Mouse (Mus musculus) embryonic facial prominence, embryonic 14.5 days (tissue): ENCODE results near the gene Crygn. TPM values are rescaled to one million over a fixed set of nuclear protein-coding genes. Genes with fewer than 3 reads are reported as not detected.

Source experiments
- ATAC-seq: fragments of 200-750 bp; cut with Nextera tagmentation; 2 replicates; pipeline ENCODE4 v1.8.0; 2017; ENCODE audit warnings: low read depth, moderate number of reproducible peaks, moderate TSS enrichment
- DNase-seq: peaks from one replicate; pipeline ENCODE4 v3.0.0-alpha.2; 2015; ENCODE audit warnings: low spot score
- H3K27ac ChIP-seq: fragments of 300-500 bp; sonication (generic); replicated peaks from 2 replicates; pipeline ENCODE4 v1.5.1; 2014; ENCODE audit warnings: low read depth, mild to moderate bottlenecking, low read length, moderate library complexity
- H3K27me3 ChIP-seq: fragments of 300-500 bp; sonication (generic); replicated peaks from 2 replicates; pipeline ENCODE4 v1.6.1; 2014; ENCODE audit warnings: low read length; ENCODE audit not compliant: control insufficient read depth, insufficient read depth
- H3K36me3 ChIP-seq: fragments of 300-500 bp; sonication (generic); 2 replicates; pipeline ENCODE4 v1.6.1; 2014; ENCODE audit warnings: low read length, mixed read lengths; ENCODE audit not compliant: control insufficient read depth, insufficient read depth
- H3K4me1 ChIP-seq: fragments of 300-500 bp; sonication (generic); 2 replicates; pipeline ENCODE4 v1.6.1; 2014; ENCODE audit warnings: antibody characterized with exemption, low read length; ENCODE audit not compliant: control insufficient read depth, insufficient read depth
- H3K4me2 ChIP-seq: fragments of 300-500 bp; sonication (generic); 2 replicates; pipeline ENCODE4 v1.6.1; 2014; ENCODE audit warnings: low read depth, mild to moderate bottlenecking, low read length, moderate library complexity, mixed read lengths
- H3K4me3 ChIP-seq: fragments of 300-500 bp; sonication (generic); 2 replicates; pipeline ENCODE4 v1.5.1; 2014; ENCODE audit warnings: low read depth, mild to moderate bottlenecking, low read length
- H3K9ac ChIP-seq: fragments of 300-500 bp; sonication (generic); 2 replicates; pipeline ENCODE4 v1.6.1; 2014; ENCODE audit warnings: low read depth, mild to moderate bottlenecking, low read length, moderate library complexity, mixed read lengths
- H3K9me3 ChIP-seq: fragments of 300-500 bp; sonication (generic); 2 replicates; pipeline ENCODE4 v1.6.1; 2016; ENCODE audit warnings: low read length; ENCODE audit not compliant: control insufficient read depth
- WGBS: fragments of 180-500 bp; shearing (Covaris S2); extraction: QIAGEN DNeasy Blood & Tissue Kit; methylation state at CpG from one replicate; pipeline ENCODE4 v1.1.7; 2014; 5-methylcytosine and 5-hydroxymethylcytosine counted together
- polyA plus RNA-seq: library from polyadenylated mRNA; unstranded; fragments of >200 nt; fragmentation: Nextera tagmentation; extraction: Ambion mirVana; gene quantifications from 2 replicates; pipeline ENCODE4 v1.2.1, GENCODE M21; 2014

The Crygn gene
- polyA plus RNA-seq, 1 experiment from 2014 or later: not detected

DNA sequence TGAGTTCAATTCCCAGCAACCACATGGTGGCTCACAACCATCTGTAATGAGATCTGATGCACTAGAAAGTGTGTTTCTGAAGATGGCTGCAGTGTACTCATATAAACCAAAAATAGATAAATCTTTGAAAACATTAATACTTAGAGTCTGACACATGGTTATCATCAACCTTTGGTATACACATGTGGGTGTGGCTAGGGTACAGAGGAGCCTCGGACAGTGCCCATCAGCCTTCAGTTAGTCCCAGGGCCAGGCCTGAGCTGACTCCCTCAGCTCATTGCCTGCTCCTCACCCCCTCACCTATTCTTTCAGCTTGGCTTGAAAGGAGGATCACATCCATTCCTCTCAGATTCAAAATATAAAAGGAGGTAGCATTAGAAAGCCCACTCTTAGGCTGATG, 19.3 kb downstream of the Crygn start:
- Histone ChIP-seq H3K4me1 (peaks cover 17% of the 10 kb centered on the region), H3K36me3 (no peaks in the 10 kb centered on the region), H3K4me3 (no peak overlapping the region), H3K4me2 (no peak overlapping the region), H3K27me3 (no peaks in the 10 kb centered on the region), H3K9me3 (no peaks in the 10 kb centered on the region), H3K9ac (no peak overlapping the region), H3K27ac (no peak overlapping the region)
- 68% methylated on average over 1 of the region's 1 CpGs for WGBS
- ATAC-seq: no peak
- no peak for DNase-seq

DNA sequence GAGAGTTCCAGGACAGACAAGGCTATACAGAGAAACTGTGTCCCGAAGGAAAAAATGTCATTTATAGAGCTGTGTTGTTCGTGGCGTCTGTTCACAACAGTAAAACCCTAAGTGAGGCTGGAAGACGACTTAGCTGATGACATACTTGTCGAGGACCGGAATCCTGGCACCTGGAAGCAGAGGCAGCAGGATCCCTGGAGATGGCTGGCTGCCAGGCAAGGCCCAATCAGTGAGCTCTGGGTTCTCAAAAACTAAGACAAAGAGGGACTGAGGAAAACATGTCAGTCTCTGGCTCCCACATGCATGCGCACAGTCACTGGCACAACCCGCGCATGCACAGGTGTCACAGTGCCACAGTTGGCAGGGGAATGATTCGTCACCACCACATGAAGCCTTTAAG, 20.2 kb downstream of the Crygn start:
- no peak for ATAC-seq
- Histone ChIP-seq H3K36me3 (no peaks in the 10 kb centered on the region), H3K27ac (no peak overlapping the region), H3K4me3 (no peak overlapping the region), H3K4me1 (peaks cover 26% of the 10 kb centered on the region), H3K9ac (no peak overlapping the region), H3K9me3 (no peaks in the 10 kb centered on the region), H3K27me3 (no peaks in the 10 kb centered on the region), H3K4me2 (no peak overlapping the region)
- no peak for DNase-seq
- WGBS: 88% methylated on average over 10 of the region's 10 CpGs

DNA sequence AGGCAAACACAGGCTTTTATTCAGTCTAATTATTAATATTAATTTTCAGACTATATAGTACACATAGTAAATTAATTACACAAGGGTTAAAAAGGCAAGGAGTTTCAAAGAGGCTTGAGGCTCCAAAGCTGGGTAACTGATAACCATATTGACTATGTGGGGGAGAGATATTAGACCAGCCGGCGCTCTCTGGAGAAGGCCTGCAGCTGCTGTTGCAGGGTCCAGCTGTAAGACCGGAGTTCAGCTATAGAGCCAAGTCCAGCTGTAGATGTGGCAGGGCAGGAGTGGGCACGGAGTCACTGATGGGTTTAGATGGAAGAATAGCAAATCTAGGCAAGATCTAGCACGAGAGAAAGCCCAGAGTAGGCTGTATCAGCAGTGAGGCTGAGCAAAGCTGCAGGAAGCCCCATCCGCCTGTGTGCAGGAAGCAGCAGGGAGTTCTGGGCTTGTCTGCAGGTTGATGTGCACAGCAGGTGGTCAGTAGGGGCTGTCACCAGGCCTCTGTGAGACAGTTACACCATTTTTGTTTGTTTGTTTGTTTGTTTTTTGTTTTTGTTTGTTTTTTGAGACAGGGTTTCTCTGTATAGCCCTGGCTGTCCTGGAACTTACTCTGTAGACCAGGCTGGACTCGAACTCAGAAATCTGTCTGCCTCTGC, 23.9 kb downstream of the Crygn start:
- ATAC-seq (no peak), DNase-seq (no peak)
- H3K36me3 ChIP-seq: no peaks in the 10 kb centered on the region
- no peak overlapping the region for H3K9ac ChIP-seq
- H3K27ac ChIP-seq: peak overlapping the region; percentile 56; the same call in 1 of the 2 replicates
- H3K4me3 ChIP-seq: no peak overlapping the region
- H3K27me3 ChIP-seq: no peaks in the 10 kb centered on the region
- no peaks in the 10 kb centered on the region for H3K9me3 ChIP-seq
- 55% methylated on average over 7 of the region's 7 CpGs for WGBS
- peaks cover 19% of the 10 kb centered on the region for H3K4me1 ChIP-seq
- H3K4me2 ChIP-seq: no peak overlapping the region

DNA sequence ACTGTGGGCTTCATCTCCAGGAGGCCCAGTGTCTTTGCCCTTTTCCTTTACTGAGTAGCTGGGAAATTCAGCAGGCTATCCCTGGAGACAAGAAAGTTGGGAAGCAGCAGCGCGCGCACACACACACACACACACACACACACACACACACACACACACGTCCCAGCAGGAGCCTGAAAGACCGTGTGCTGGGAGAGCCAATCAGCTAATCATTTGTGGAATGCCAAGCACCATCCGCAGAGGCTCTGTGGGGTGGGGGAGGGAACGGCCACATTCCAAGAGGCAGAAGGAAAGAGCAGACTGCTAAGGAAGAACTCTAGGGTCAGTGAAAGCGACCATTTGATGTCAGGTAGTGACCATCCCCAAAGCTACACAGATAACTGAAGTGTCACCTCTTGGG, 24.7 kb downstream of the Crygn start:
- ATAC-seq (peak; percentile 66), DNase-seq (peak; percentile 87)
- 0 out of 2 replicates have a peak overlapping the region, but pooled peaks have one; percentile 2 for H3K4me2 ChIP-seq
- no peaks in the 10 kb centered on the region for H3K36me3 ChIP-seq
- no peak overlapping the region for H3K4me3 ChIP-seq
- no peak overlapping the region for H3K9ac ChIP-seq
- H3K27ac ChIP-seq: peak overlapping the region; percentile 56
- H3K4me1 ChIP-seq: peaks cover 19% of the 10 kb centered on the region
- H3K27me3 ChIP-seq: no peaks in the 10 kb centered on the region
- 4% methylated on average over 8 of the region's 8 CpGs for WGBS
- no peaks in the 10 kb centered on the region for H3K9me3 ChIP-seq

DNA sequence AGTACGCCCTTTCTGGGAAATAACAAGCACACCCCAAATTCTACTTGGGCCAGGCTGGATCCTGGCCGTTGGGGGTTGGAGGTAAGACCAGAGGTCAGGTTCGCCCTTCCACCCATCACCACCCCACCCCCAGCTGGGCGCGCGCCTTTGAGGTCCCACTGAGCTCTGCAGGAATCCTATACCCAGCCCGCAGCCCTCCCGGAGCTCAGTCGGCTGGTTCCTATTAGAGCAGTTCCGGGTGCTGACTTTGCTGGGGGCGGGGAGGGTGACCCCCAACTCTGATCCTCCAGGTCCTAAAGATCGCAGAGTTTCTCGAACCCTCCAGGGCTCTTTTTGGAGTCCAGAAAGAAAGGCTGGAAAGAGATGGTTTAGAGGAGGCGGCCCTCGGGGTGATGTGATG, 26.8 kb downstream of the Crygn start:
- 3% methylated on average over 10 of the region's 15 CpGs for WGBS
- no peaks in the 10 kb centered on the region for H3K27me3 ChIP-seq
- DNase-seq (peak; percentile 76), ATAC-seq (peak; percentile 58)
- no peaks in the 10 kb centered on the region for H3K9me3 ChIP-seq
- H3K4me2 ChIP-seq: peak overlapping the region; percentile 81
- peaks cover 4% of the 10 kb centered on the region; the same call in 1 of the 2 replicates for H3K36me3 ChIP-seq
- H3K4me3 ChIP-seq: peak overlapping the region; percentile 64
- H3K9ac ChIP-seq: peak overlapping the region; percentile 81
- H3K27ac ChIP-seq: peak overlapping the region; percentile 86
- H3K4me1 ChIP-seq: peaks cover 26% of the 10 kb centered on the region

DNA sequence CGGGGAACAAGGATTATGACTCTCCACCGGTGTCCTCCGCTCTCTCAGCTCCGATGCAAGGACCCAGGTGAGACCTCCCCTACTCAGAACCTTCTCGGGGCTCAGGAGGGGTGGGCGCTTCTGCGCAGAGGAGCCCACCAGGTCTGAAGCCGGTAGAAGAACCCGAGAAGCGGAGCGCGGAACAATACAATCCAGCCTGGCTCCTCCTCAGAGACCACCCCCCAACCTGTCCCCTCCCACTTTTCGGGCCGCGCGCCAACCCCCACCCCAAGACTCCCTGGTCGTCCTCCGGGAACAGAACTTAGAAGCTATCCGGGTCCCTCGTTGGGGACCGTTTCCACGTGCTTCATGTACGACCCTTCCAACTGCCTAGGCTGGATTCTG, 27.3 kb downstream of the Crygn start, which contains the start of gene Wdr86:
TSS of gene Wdr86 (minus strand) at position 240 of the 384 bp plus-strand sequence.
- Histone ChIP-seq H3K4me3 (peak within 1 kb of the TSS; percentile 64), H3K9me3 (no peaks in the 10 kb centered on the region), H3K4me2 (peak within 1 kb of the TSS; percentile 81), H3K27me3 (no peaks in the 10 kb centered on the region), H3K9ac (peak within 1 kb of the TSS; percentile 81), H3K36me3 (peaks cover 7% of the 10 kb centered on the region; the same call in 1 of the 2 replicates), H3K27ac (peak within 1 kb of the TSS; percentile 86), H3K4me1 (peaks cover 31% of the 10 kb centered on the region)
- 0% methylated on average over 23 of the region's 23 CpGs for WGBS
- ATAC-seq (peak; percentile 66), DNase-seq (peak; percentile 82)

DNA sequence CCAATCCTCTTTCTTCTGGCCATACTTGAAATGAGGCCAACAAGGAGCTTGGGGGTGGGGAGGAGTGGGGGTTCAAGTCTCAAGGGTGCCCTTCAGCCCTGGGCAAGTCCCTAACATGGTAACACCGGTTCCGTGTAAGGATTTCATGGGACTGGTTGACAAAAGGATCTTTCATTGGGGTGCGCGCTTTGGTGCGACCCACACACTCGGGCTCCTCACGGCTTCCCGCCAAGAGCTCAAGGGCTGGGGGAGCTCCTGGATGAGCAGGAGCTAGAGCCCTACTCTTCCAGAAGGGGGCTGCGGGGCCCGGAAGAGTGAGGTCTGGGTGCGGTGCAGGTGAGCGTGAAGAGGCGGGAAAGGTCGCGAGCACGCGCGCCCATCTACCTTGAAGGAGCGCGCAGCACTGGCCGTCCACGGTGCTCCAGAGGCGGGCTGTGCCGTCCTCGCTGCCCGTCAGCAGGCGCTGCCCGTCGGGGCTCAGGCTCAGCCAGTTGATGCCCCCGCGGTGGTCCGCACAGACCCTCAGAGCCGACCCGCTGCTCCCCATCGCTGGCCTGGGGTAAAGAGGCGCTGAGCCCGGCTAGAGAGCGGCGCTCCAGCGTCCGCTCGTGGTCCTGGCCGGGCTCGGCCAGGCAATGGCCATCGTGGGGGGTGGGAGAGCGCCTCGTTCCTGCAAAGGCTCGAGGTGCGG, 27.9 kb downstream of the Crygn start:
- Histone ChIP-seq H3K4me1 (peaks cover 36% of the 10 kb centered on the region), H3K4me2 (peak overlapping the region; percentile 81), H3K36me3 (peaks cover 7% of the 10 kb centered on the region; the same call in 1 of the 2 replicates), H3K4me3 (peak overlapping the region; percentile 64), H3K27ac (peak overlapping the region; percentile 86), H3K9ac (peak overlapping the region; percentile 81), H3K27me3 (no peaks in the 10 kb centered on the region), H3K9me3 (no peaks in the 10 kb centered on the region)
- under 1% methylated on average over 16 of the region's 49 CpGs for WGBS
- DNase-seq: no peak
- ATAC-seq: 0 out of 2 replicates have a peak, but pooled peaks have one; percentile 1

DNA sequence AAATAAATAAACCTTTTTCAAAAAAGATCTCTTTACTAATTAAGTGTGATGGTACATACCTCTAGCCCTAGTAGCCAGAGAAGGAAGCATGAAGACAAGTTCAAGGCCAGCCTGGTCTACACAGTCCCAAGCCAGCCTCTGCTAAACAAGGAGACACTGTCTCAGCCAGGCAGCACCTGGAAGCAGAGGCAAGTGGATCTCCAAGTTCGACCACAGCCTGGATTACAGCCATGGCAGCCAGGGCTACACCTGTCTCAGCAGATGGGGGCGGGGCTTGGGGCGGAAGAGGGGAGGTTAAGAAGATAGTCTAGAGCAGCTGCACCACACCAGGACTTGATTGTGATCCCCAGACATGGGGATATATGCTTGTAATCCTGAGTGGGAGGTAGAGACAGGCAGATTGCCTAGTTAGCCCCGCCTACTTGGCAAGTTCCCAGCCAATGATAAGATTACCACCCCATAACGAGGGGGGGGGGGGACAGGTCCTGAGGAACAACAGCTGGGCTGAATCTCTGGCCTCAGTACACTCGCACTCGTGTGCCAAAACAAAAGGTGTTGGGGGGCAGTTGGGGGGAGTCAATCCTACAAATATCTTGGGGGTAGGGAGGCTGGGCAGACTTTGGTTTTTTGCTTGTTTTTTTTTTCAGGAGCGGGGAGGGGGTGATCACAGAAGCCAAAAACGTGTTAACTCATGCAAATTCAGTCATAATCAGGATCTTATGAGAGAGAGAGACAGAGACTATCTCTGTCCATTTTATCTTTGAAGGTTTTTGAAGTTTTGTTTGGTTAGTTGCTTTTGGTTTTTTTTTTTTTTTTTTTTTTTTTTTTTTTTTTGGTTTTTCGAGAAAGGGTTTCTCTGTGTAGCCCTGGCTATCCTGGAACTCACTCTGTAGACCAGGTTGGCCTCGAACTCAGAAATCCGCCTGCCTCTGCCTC, 30.6 kb downstream of the Crygn start:
- Histone ChIP-seq H3K9me3 (no peaks in the 10 kb centered on the region), H3K4me3 (no peak overlapping the region), H3K27ac (no peak overlapping the region), H3K36me3 (peaks cover 11% of the 10 kb centered on the region; the same call in 1 of the 2 replicates), H3K4me1 (peaks cover 33% of the 10 kb centered on the region), H3K9ac (no peak overlapping the region), H3K4me2 (no peak overlapping the region), H3K27me3 (no peaks in the 10 kb centered on the region)
- ATAC-seq (peak; percentile 10; the same call in 1 of the 2 replicates), DNase-seq (peak; percentile 72)
- WGBS: 65% methylated on average over 12 of the region's 12 CpGs
